Mouse (Mus musculus) embryonic facial prominence, embryonic 14.5 days (tissue): Measurements from ENCODE around the gene Ppp4r4. TPM values are rescaled to one million over a fixed set of nuclear protein-coding genes. Genes with fewer than 3 reads are reported as not detected.
"Not testable (repeated sequence)": the region's sequence is repeated elsewhere in the genome, so short reads cannot be mapped to it uniquely, and the experiment has no call there.

ENCODE experiments used
- ATAC-seq: fragments of 200-750 bp; cut with Nextera tagmentation; 2 replicates; pipeline ENCODE4 v1.8.0; 2017; ENCODE audit warnings: low read depth, moderate number of reproducible peaks, moderate TSS enrichment
- DNase-seq: peaks from one replicate; pipeline ENCODE4 v3.0.0-alpha.2; 2015; ENCODE audit warnings: low spot score
- H3K27ac ChIP-seq: fragments of 300-500 bp; sonication (generic); replicated peaks from 2 replicates; pipeline ENCODE4 v1.5.1; 2014; ENCODE audit warnings: low read depth, mild to moderate bottlenecking, low read length, moderate library complexity
- H3K27me3 ChIP-seq: fragments of 300-500 bp; sonication (generic); replicated peaks from 2 replicates; pipeline ENCODE4 v1.6.1; 2014; ENCODE audit warnings: low read length; ENCODE audit not compliant: control insufficient read depth, insufficient read depth
- H3K36me3 ChIP-seq: fragments of 300-500 bp; sonication (generic); 2 replicates; pipeline ENCODE4 v1.6.1; 2014; ENCODE audit warnings: low read length, mixed read lengths; ENCODE audit not compliant: control insufficient read depth, insufficient read depth
- H3K4me1 ChIP-seq: fragments of 300-500 bp; sonication (generic); 2 replicates; pipeline ENCODE4 v1.6.1; 2014; ENCODE audit warnings: antibody characterized with exemption, low read length; ENCODE audit not compliant: control insufficient read depth, insufficient read depth
- H3K4me2 ChIP-seq: fragments of 300-500 bp; sonication (generic); 2 replicates; pipeline ENCODE4 v1.6.1; 2014; ENCODE audit warnings: low read depth, mild to moderate bottlenecking, low read length, moderate library complexity, mixed read lengths
- H3K4me3 ChIP-seq: fragments of 300-500 bp; sonication (generic); 2 replicates; pipeline ENCODE4 v1.5.1; 2014; ENCODE audit warnings: low read depth, mild to moderate bottlenecking, low read length
- H3K9ac ChIP-seq: fragments of 300-500 bp; sonication (generic); 2 replicates; pipeline ENCODE4 v1.6.1; 2014; ENCODE audit warnings: low read depth, mild to moderate bottlenecking, low read length, moderate library complexity, mixed read lengths
- H3K9me3 ChIP-seq: fragments of 300-500 bp; sonication (generic); 2 replicates; pipeline ENCODE4 v1.6.1; 2016; ENCODE audit warnings: low read length; ENCODE audit not compliant: control insufficient read depth
- WGBS: fragments of 180-500 bp; shearing (Covaris S2); extraction: QIAGEN DNeasy Blood & Tissue Kit; methylation state at CpG from one replicate; pipeline ENCODE4 v1.1.7; 2014; 5-methylcytosine and 5-hydroxymethylcytosine counted together
- polyA plus RNA-seq: library from polyadenylated mRNA; unstranded; fragments of >200 nt; fragmentation: Nextera tagmentation; extraction: Ambion mirVana; gene quantifications from 2 replicates; pipeline ENCODE4 v1.2.1, GENCODE M21; 2014

Gene Ppp4r4
- polyA plus RNA-seq, 1 experiment from 2014 or later, result 1.2 TPM

DNA sequence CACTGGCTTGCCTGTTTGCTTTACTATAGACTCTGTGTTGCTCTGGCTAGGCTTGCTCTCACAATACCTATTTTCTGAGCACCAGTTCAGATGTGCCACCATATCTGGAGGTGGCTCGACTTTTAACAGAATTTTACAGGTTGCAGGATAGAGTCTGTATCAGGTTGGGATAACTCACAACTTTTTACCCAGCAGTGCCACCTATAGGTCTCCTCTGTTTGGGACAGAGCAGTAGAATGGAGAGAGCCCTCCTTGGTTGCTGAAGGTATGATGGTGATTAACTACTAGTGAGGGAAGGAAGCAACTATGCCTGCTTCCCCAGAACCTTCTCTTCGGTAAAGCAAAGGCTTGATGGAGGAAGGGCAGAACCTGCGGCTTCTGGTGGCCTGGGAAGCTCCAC lies 35.0 kb downstream of the Ppp4r4 start:
- DNase-seq, result peak; percentile 9
- H3K4me3 ChIP-seq, result no peak overlapping the region
- no peak for ATAC-seq
- no peak overlapping the region for H3K27ac ChIP-seq
- no peaks in the 10 kb centered on the region for H3K36me3 ChIP-seq
- no peak overlapping the region for H3K9ac ChIP-seq
- no peak overlapping the region for H3K4me2 ChIP-seq
- 72% methylated on average over 3 of the region's 3 CpGs for WGBS
- no peaks in the 10 kb centered on the region for H3K9me3 ChIP-seq
- H3K27me3 ChIP-seq, result no peaks in the 10 kb centered on the region
- no peaks in the 10 kb centered on the region for H3K4me1 ChIP-seq

DNA sequence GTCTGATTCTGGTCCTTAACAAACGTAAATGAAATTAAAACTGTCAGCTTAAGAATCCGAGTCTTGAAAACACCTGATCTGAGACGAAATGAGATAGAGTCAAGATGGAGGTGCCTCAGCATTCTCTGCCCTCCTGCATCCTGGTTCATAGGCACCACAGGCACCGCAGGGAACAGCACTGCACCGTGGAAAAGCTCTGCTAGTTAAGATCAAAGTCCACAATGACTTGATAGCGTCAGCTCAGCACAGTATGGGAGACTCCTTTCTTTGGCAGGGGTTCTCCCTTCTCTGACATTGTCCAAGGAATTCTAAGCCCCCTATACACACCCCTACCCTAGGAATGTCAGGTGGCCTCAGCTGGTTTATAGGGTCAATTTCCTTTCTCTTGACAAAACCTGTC lies 37.6 kb downstream of the Ppp4r4 start:
- no peak for DNase-seq
- Histone ChIP-seq H3K4me2 (no peak overlapping the region), H3K4me3 (no peak overlapping the region), H3K9ac (no peak overlapping the region), H3K27ac (no peak overlapping the region), H3K4me1 (no peaks in the 10 kb centered on the region), H3K27me3 (no peaks in the 10 kb centered on the region), H3K36me3 (no peaks in the 10 kb centered on the region), H3K9me3 (no peaks in the 10 kb centered on the region)
- no peak for ATAC-seq
- WGBS, result 58% methylated on average over 6 of the region's 6 CpGs

DNA sequence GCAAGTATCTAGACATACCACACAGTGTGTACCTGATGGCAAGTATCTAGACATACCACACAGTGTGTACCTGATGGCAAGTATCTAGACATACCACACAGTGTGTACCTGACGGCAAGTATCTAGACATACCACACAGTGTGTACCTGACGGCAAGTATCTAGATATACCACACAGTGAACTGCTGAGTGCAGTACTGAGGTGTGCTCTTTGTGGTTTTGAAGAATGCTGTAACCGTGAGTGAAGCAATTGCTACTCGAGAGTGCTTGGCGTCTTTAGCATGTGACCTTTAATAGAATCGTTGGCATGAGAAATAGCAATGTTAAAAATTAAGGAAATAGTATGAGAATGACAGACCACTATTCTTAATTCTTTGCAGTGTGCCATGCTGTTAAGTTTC lies 46.1 kb downstream of the Ppp4r4 start:
- ATAC-seq, result not testable (repeated sequence)

DNA sequence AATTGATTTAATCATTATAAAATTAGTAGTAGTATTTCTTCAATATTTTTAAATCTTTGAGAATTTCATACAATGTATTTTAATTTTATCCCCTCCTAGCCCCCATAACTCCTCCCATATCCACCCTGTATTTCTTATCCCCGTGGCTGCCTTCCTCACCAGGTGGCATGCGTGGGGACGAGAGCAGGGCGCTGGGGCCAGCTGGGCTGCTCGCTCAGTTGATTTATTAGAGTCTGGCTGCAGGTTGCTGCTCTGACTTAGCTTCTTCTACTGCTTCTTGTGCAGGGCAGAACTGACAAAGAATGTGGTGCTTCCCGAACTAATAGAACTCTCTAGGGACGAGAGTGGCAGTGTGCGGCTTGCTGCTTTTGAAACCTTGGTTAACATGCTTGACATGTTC lies 51.7 kb downstream of the Ppp4r4 start:
- Histone ChIP-seq H3K27ac (no peak overlapping the region), H3K9me3 (no peaks in the 10 kb centered on the region), H3K27me3 (no peaks in the 10 kb centered on the region), H3K36me3 (no peaks in the 10 kb centered on the region), H3K4me1 (no peaks in the 10 kb centered on the region), H3K9ac (no peak overlapping the region), H3K4me2 (no peak overlapping the region), H3K4me3 (no peak overlapping the region)
- no peak for DNase-seq
- ATAC-seq, result no peak
- 85% methylated on average over 8 of the region's 8 CpGs for WGBS

More for the DNA sequence above, 46.1 kb downstream of the Ppp4r4 start:
- not testable (repeated sequence) for H3K27me3 ChIP-seq, H3K36me3 ChIP-seq, H3K4me1 ChIP-seq, H3K9ac ChIP-seq, H3K4me3 ChIP-seq, H3K9me3 ChIP-seq, H3K4me2 ChIP-seq, H3K27ac ChIP-seq, DNase-seq
- 82% methylated on average over 6 of the region's 6 CpGs for WGBS

DNA sequence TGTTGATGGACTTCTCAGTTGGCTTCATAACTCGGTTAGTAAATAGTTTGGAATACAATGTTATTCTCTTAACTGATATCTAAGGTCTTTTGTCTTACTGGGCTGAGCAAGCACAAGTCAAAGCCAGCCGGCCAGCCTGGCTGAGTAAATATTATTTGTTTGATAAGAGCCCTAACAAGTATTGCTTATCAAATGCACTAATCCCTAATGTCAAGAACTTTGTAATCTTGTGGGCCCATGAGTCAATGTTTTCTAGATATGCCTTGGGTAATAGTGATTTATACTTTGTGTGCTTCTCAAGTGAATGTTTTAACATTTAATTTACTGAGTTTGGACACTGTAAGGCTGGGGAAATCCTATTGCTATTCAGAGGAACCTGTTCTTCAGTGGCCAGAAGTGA lies 66.3 kb downstream of the Ppp4r4 start:
- H3K4me1 ChIP-seq, result no peaks in the 10 kb centered on the region
- ATAC-seq (no peak), DNase-seq (no peak)
- H3K9me3 ChIP-seq, result no peaks in the 10 kb centered on the region
- H3K27ac ChIP-seq, result no peak overlapping the region
- H3K9ac ChIP-seq, result no peak overlapping the region
- no peaks in the 10 kb centered on the region for H3K36me3 ChIP-seq
- H3K27me3 ChIP-seq, result no peaks in the 10 kb centered on the region
- H3K4me2 ChIP-seq, result no peak overlapping the region
- 65% methylated on average over 2 of the region's 2 CpGs for WGBS
- H3K4me3 ChIP-seq, result no peak overlapping the region

DNA sequence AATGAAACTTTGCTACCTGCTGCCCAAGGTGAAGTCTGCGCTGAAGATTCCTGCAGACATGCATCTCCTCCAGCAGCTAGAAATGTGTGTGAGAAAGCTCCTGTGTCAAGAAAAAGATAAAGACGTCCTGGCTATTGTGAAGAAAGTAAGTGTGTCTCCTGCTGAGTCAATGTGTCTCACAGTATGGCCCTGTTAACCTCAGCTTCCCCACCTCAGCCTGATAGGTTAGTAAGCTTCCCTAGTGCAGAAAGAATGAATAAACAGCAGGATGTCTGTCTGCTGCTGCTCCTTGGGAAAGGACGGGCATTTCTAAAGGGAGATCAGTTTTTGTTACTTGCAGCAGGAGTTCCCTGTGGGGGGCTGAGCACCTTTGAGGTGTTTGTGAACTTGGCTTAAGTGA lies 68.3 kb downstream of the Ppp4r4 start:
- no peak for ATAC-seq

DNA sequence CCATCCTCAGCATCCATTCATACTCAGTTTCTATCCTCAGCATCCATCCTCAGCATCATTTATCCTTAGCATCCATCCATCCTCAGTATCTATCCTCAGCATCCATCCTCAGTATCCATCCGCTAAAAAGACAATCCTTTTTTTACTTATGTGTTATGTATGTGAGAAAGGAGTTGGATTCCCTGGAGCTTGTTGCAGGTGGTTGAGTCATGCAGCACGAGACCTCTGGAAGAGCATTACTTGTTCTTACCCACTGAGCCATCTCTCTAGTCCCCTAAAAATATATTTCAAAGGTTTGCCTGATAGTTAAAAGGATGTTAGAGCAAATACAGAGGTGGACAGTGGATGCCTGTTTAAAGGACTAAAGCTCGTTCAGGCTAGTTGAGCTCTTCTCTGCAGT lies 69.8 kb downstream of the Ppp4r4 start:
- Histone ChIP-seq H3K27me3 (no peaks in the 10 kb centered on the region), H3K36me3 (no peaks in the 10 kb centered on the region), H3K9ac (no peak overlapping the region), H3K4me1 (no peaks in the 10 kb centered on the region), H3K27ac (no peak overlapping the region), H3K4me3 (no peak overlapping the region), H3K9me3 (no peaks in the 10 kb centered on the region), H3K4me2 (no peak overlapping the region)
- WGBS, result 45% methylated on average over 3 of the region's 3 CpGs
- no peak for DNase-seq
- no peak for ATAC-seq

More for the DNA sequence above, 68.3 kb downstream of the Ppp4r4 start:
- WGBS, result 39% methylated on average over 3 of the region's 3 CpGs
- no peak overlapping the region for H3K9ac ChIP-seq
- no peaks in the 10 kb centered on the region for H3K27me3 ChIP-seq
- H3K9me3 ChIP-seq, result no peaks in the 10 kb centered on the region
- H3K36me3 ChIP-seq, result no peaks in the 10 kb centered on the region
- DNase-seq, result no peak
- H3K4me3 ChIP-seq, result no peak overlapping the region
- H3K27ac ChIP-seq, result no peak overlapping the region
- H3K4me1 ChIP-seq, result no peaks in the 10 kb centered on the region
- H3K4me2 ChIP-seq, result no peak overlapping the region

DNA sequence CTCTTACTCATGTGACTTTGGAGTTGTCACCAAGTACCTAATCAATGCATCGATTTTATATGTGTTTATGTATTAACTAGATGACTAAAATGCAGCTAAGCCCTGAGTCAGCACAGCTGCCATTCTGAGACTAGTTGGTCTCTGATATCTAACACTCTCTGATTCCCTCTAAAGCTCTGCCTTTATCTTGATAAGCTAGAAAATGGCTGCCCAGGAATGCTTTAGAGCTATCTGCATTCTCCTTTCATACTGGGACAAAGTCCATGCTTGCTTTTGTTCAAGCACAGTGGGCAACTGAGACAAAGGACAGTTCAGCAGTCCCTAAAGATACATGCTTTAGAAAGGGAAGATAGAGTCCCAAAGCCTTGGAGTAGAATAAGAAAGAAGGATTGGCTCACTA lies 83.1 kb downstream of the Ppp4r4 start:
- Histone ChIP-seq H3K4me1 (no peaks in the 10 kb centered on the region), H3K27me3 (no peaks in the 10 kb centered on the region), H3K9me3 (no peaks in the 10 kb centered on the region), H3K4me2 (no peak overlapping the region), H3K36me3 (no peaks in the 10 kb centered on the region), H3K9ac (no peak overlapping the region), H3K27ac (no peak overlapping the region), H3K4me3 (no peak overlapping the region)
- ATAC-seq (no peak), DNase-seq (no peak)
- 79% methylated on average over 1 of the region's 1 CpGs for WGBS

DNA sequence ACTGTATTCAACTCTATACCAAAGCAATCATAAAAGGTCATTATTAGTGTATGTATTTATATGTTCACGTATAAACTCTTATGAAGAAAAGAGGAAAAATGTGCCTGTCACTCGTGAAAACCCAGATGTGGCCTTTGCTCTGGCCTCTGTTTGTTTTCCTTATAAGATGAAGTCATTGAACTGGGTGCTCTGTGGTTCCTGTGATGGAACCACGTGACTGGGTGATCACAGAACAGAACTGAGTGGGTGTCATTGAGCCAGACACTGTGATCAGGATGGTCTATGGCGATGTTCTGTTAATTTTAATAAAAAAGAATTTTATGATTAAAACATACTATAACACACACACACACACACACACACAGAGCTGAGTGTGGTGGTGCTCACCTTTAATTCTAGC lies 83.7 kb downstream of the Ppp4r4 start:
- Histone ChIP-seq H3K4me1 (no peaks in the 10 kb centered on the region), H3K4me2 (no peak overlapping the region), H3K27me3 (no peaks in the 10 kb centered on the region), H3K36me3 (no peaks in the 10 kb centered on the region), H3K9ac (no peak overlapping the region), H3K9me3 (no peaks in the 10 kb centered on the region), H3K4me3 (no peak overlapping the region), H3K27ac (no peak overlapping the region)
- WGBS, result 80% methylated on average over 4 of the region's 4 CpGs
- no peak for ATAC-seq
- no peak for DNase-seq
